Mouse (Mus musculus) frontal cortex, adult (tissue): ENCODE results near the gene Ptprd.

ENCODE experiments used
- ATAC-seq: cut with Nextera tagmentation; 2 replicates; pipeline ENCODE4 v1.9.2; 2017; ENCODE audit warnings: mild to moderate bottlenecking, moderate library complexity, mixed read lengths; ENCODE audit not compliant: low TSS enrichment

Gene Ptprd

GRCm38 (mm10) chr4:77249801-77250200 is 962.0 kb downstream of the Ptprd start:
- ATAC-seq: no peak

DNA sequence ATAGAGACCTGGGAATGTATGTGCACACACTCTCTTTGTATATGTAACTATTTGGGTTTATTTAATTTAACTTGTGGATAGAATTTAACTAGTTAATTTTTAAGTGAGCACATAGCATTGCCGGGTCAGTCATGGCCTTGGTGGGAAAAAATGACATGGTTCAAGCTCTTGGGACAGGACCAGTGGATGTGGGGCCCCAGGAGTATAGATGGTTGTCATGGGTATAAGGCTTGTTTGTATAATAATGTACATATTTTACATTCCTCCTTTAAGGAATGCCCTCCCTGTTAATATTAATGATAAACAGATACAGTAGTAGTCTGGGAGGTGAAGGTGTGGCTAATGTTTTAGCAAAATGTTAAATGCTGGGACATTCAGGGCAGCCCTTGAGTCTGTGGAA is 962.8 kb downstream of the Ptprd start:
- no peak for ATAC-seq

- no peak for ATAC-seq
Measured at GRCm38 (mm10) chr4:77241852-77242455, 969.8 kb downstream of the Ptprd start.

DNA sequence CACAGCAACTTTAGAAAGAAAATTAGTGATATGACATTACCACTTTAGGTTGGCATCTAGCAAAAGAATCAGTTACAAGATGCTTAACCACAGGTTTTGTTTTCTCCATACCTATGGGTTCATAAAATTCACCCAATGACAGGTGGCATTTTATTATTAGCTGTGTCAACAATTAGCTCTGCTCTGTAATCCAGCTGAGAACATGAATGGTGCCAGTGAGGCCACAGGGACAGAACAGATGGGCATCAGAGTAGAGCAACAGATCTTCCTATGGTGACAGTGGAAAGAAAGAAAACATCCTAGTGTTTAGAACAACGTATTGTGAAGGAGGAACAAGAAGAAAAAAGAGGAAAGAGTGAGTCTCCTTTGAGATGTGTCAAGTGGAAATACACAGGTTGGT is 973.6 kb downstream of the Ptprd start:
- ATAC-seq: no peak

DNA sequence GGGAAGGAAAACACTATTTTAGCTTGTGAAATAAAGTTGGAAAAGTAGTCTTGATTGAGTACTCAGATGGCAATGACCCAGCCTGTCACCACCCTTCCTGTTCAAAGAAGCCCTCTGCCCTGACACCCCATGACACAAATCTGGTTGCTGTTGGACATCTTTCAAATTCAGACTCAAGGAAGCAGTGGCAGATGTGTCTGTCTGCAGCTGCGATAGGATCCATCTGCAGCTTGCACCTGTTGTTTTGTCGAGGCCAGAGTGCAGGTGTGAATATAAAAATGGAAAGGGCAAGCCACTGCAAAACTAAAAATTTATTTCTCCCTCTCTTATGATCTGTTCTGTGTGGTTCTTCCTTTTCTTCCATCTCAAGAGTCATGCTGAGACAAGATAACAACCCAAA is 978.5 kb downstream of the Ptprd start:
- ATAC-seq: no peak

- no peak for ATAC-seq
Measured at GRCm38 (mm10) chr4:77168866-77169265, 1042.9 kb downstream of the Ptprd start.

- no peak for ATAC-seq
Measured at GRCm38 (mm10) chr4:77157601-77158000, 1054.2 kb downstream of the Ptprd start.

DNA sequence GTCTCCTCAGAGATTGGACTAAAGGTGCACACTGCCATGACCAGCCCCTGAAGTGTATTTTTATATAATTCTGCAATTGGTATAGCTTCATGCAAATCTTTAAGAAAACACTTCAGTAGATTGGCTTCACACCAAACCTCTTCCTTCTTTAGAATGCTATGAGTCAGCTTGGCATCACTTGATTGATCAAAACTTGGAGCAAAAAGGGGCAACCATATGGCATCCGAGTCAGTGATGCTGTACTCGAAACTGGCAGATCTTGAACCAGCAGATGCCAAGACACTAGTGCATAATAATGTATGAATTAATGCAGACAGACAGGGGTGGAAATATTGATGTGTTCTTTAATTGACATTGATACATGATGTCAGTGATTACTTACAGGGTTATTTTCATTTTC is 1056.2 kb downstream of the Ptprd start:
- peak; percentile 76 for ATAC-seq

- ATAC-seq: peak; percentile 81
Measured at GRCm38 (mm10) chr4:77155037-77155436, 1056.7 kb downstream of the Ptprd start.

DNA sequence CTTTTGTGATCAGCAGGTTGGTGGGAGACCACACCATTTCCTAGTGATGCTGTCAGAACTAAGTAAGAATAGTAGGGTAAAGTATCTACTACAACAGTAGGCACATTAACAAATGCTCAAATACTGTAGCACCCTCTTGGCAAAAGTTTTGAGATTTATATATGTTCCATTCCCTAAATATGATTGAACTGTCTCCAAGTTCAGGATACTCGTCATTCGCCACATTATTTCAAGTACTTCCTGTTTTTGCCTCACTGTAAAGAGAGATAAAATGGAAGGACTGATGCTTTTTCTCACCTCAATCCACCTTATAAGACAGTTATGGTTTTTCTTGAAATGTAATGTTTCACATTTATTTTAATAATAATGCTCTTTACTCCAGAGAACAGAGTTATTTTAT is 1086.9 kb downstream of the Ptprd start:
- ATAC-seq: no peak

GRCm38 (mm10) chr4:77110894-77111293 is 1100.9 kb downstream of the Ptprd start:
- ATAC-seq: no peak

DNA sequence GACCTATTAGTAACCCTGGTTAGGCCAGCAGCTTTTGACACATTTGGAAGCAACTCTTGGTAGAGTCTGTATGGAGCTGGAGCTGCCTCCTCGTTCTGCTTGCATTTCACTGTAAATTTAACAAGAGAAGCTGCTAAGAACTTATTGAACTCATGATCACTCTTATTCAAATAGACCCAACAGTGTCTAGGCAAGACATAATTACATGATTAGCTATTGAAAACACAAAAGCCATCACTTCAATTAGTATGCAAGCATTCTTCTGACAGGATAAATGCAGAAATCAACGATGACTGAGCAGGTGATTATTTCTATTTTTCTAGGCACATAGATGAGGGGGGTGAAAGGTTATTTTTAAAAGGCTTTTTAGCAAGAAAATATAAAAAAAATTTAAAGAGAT is 1104.5 kb downstream of the Ptprd start:
- no peak for ATAC-seq

- ATAC-seq: peak; percentile 92
Measured at GRCm38 (mm10) chr4:77083165-77083564, 1128.6 kb downstream of the Ptprd start.

DNA sequence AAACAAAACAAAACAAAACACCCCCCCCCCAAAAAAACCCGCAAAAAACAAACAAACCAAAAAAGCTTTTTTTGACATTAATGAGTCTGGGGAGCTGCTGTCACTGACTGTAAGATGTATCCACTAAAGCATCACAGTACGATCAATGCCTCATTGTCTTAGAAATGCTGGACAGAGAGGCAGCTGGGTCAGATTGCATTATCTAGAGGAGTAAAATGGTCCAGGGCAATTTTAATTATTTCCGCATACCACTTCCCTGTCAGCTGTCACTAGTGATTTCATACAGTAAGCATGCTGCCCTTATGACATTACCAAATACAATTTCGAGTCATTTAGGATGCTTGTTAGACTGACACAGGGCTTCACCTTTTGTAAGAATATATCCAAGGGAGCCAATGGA is 1134.2 kb downstream of the Ptprd start:
- no peak for ATAC-seq

DNA sequence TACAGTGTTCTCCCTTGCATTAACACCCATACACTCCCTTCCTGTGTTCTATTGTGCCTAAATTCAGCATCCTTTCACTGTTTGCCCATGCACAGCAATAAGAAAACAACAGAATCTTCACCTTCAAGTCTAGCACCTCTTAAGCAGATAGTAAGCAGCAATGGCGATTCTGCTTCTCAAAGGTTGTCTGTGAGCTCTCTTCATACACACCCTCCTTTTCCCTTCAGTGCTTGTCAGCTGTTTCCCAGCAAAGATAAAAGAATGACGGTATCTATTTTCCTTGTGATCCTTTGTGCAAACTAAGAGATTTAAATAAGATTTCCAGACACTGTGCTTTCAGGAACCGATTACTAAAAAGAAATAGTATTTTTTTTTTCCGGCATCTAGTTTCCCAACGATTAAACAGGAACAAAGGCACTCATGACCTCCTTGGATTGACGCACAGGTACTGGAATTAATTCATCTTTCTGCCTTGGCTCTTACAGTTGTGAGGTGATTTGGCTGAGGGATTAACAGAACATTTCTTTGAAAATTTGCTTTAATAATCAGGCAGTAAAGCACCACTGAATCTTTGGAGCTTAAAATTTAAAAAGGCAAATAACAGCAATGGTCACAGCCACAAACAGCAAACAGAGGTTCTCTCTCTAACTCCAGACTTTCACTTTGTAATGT is 1161.1 kb downstream of the Ptprd start:
- ATAC-seq: peak; percentile 15; the same call in 1 of the 2 replicates

DNA sequence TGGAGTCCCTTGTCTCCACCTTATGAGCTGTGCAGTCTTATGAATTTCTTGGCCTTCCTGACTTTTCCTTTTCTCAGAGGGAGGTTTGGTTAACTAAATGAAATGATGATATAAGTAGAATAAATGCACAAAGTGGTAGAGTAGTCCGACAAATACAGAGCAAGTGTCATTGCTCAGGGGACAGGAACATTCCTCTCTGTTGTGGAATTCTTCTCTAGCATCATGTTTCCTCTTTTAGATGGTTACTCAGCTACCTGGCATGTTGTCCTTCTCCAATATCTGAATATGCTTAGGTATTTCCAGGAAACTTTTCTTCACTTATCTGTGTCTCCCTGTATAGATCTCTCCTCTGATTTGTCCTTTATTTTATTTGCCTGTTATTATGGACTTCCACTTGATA is 1207.3 kb downstream of the Ptprd start:
- no peak for ATAC-seq

GRCm38 (mm10) chr4:76996172-76996571 is 1215.6 kb downstream of the Ptprd start:
- ATAC-seq: peak; percentile 45

- peak; percentile 97 for ATAC-seq
Measured at GRCm38 (mm10) chr4:76989961-76990360, 1221.8 kb downstream of the Ptprd start.

GRCm38 (mm10) chr4:76977056-76977809 is 1234.5 kb downstream of the Ptprd start:
- ATAC-seq: no peak

DNA sequence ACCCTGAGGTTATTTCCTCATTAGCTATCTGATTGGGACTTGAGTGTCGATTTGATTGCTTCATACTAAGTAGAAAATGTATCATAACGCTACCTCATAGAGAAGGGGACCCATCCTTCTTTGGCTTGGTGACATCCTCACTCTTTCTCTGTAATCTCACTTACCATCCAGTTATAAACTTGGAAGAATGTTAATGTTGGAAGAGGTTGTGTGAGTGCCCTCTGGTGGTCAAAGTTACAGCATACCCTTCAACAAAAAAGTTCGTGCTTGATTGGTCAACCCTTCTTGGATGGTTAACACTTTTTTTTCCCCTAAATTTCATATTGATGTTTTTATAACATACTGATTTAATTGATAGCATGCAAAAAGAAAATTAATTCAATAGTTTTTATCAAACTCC is 1263.5 kb downstream of the Ptprd start:
- ATAC-seq: 0 out of 2 replicates have a peak, but pooled peaks have one; percentile 47

GRCm38 (mm10) chr4:76941382-76942360 is 1270.1 kb downstream of the Ptprd start:
- no peak for ATAC-seq

DNA sequence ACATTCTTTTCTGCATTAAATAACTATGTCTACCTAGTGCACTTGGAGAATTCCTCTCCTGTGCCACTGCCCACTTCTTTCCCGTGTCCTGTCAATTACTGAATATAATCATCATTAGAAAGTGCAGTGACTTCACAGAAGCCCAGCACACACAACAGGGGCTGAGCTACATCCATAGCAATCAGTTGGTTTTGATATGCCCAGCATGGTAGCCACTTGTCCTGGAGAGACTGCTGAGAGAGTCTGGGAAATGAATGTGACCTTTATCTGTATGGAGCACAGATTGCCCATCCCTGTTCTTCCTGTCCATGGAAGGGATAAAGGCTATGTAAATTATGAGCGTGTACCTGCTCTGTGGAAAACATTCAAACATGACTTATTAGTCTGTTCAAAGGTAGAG is 1280.2 kb downstream of the Ptprd start:
- ATAC-seq: no peak
